Comparison of ENCODE assay signal across 8 mouse cellular contexts in genomic region chr14:34620611-34621376, GRCm38 (mm10). TPM values are rescaled to one million over a fixed set of nuclear protein-coding genes. Genes with fewer than 3 reads are reported as not detected.
A peak's percentile ranks its signal among the peaks of the same experiment; 100 is the strongest.
DNase-seq lines count a peak whose midpoint lies in the region; ATAC-seq and TF ChIP-seq lines count a peak whose summit lies in the region.

No protein-coding gene starts in this region.

- no peak for ATAC-seq in hindbrain, postnatal 0 days
- ATAC-seq in hindbrain, embryonic 16.5 days = no peak
- peak; percentile 55 for ATAC-seq in CD4-positive, CD25-positive, alpha-beta regulatory T cell, adult 4 months
- no peak for ATAC-seq in embryonic facial prominence, embryonic 14.5 days (ENCODE audit: low read depth)
- no peak for ATAC-seq in neural tube, embryonic 11.5 days (ENCODE audit: insufficient read depth, low FRiP score, low TSS enrichment)

- DNase-seq in hindbrain, postnatal 0 days (ENCODE audit: low spot score) = peak; percentile 46
- peak; percentile 83 for DNase-seq in adrenal gland, postnatal 10 days
- peak; percentile 40 for DNase-seq in embryonic facial prominence, embryonic 14.5 days (ENCODE audit: low spot score)
- DNase-seq in kidney, postnatal 36 days = peak; percentile 51 to 79
- DNase-seq in neural tube, embryonic 11.5 days (ENCODE audit: low spot score) = peak; percentile 35
- DNase-seq in yolk sac, embryonic 10.5 days (ENCODE audit: low spot score) = no peak

- 42% methylated on average over 10 of the region's 10 CpGs for WGBS in hindbrain, postnatal 0 days
- WGBS in hindbrain, embryonic 16.5 days = 42% methylated on average over 10 of the region's 10 CpGs
- 32% methylated on average over 10 of the region's 10 CpGs for WGBS in embryonic facial prominence, embryonic 14.5 days
- 38% methylated on average over 10 of the region's 10 CpGs for WGBS in neural tube, embryonic 11.5 days

- no peak overlapping the region for H3K9ac ChIP-seq in hindbrain, postnatal 0 days (replicated peaks; ENCODE audit: low read length)
- H3K9ac ChIP-seq in hindbrain, embryonic 16.5 days (ENCODE audit: low read depth, low read length) = no peak overlapping the region
- no peak overlapping the region for H3K9ac ChIP-seq in embryonic facial prominence, embryonic 14.5 days (ENCODE audit: low read depth, low read length)
- H3K9ac ChIP-seq in neural tube, embryonic 11.5 days (ENCODE audit: low read length) = no peak overlapping the region

- peak; percentile 59 for TF ChIP-seq CTCF in hindbrain, postnatal 0 days (IDR thresholded peaks at IDR 0.05; ENCODE audit: low read depth)

- H3K4me1 ChIP-seq in hindbrain, postnatal 0 days (ENCODE audit: insufficient read depth, low read length) = no peaks in the 10 kb centered on the region
- no peaks in the 10 kb centered on the region for H3K4me1 ChIP-seq in hindbrain, embryonic 16.5 days (ENCODE audit: control insufficient read depth, insufficient read depth, low read depth, low read length)
- no peaks in the 10 kb centered on the region for H3K4me1 ChIP-seq in embryonic facial prominence, embryonic 14.5 days (ENCODE audit: control insufficient read depth, insufficient read depth, low read length)
- no peaks in the 10 kb centered on the region for H3K4me1 ChIP-seq in neural tube, embryonic 11.5 days (ENCODE audit: control insufficient read depth, insufficient read depth, low read length)

- H3K27me3 ChIP-seq in hindbrain, postnatal 0 days (ENCODE audit: insufficient read depth, low read length) = no peaks in the 10 kb centered on the region
- peaks cover 10% of the 10 kb centered on the region for H3K27me3 ChIP-seq in hindbrain, embryonic 16.5 days (replicated peaks; ENCODE audit: control insufficient read depth, insufficient read depth, low read length)
- H3K27me3 ChIP-seq in embryonic facial prominence, embryonic 14.5 days (replicated peaks; ENCODE audit: control insufficient read depth, insufficient read depth, low read length) = peaks cover 1% of the 10 kb centered on the region; the same call in 1 of the 2 replicates
- peaks cover under 1% of the 10 kb centered on the region; the same call in 1 of the 2 replicates for H3K27me3 ChIP-seq in neural tube, embryonic 11.5 days (ENCODE audit: control insufficient read depth, insufficient read depth, low read length)

- no peak overlapping the region for H3K4me3 ChIP-seq in hindbrain, postnatal 0 days (ENCODE audit: low read length)
- H3K4me3 ChIP-seq in hindbrain, embryonic 16.5 days (ENCODE audit: low read length) = no peak overlapping the region
- no peak overlapping the region for H3K4me3 ChIP-seq in embryonic facial prominence, embryonic 14.5 days (ENCODE audit: low read depth, low read length)
- no peak overlapping the region for H3K4me3 ChIP-seq in neural tube, embryonic 11.5 days (ENCODE audit: low read depth, low read length)

- H3K9me3 ChIP-seq in hindbrain, postnatal 0 days (ENCODE audit: low read length) = no peaks in the 10 kb centered on the region
- no peaks in the 10 kb centered on the region for H3K9me3 ChIP-seq in hindbrain, embryonic 16.5 days (ENCODE audit: control insufficient read depth, low read length)
- H3K9me3 ChIP-seq in embryonic facial prominence, embryonic 14.5 days (ENCODE audit: control insufficient read depth, low read length) = no peaks in the 10 kb centered on the region
- no peaks in the 10 kb centered on the region for H3K9me3 ChIP-seq in neural tube, embryonic 11.5 days (ENCODE audit: control insufficient read depth, low read length)

- no peaks in the 10 kb centered on the region for H3K36me3 ChIP-seq in hindbrain, postnatal 0 days (ENCODE audit: insufficient read depth, low read length)
- H3K36me3 ChIP-seq in hindbrain, embryonic 16.5 days (ENCODE audit: control insufficient read depth, insufficient read depth, low read length) = no peaks in the 10 kb centered on the region
- no peaks in the 10 kb centered on the region for H3K36me3 ChIP-seq in embryonic facial prominence, embryonic 14.5 days (ENCODE audit: control insufficient read depth, insufficient read depth, low read length)
- H3K36me3 ChIP-seq in neural tube, embryonic 11.5 days (ENCODE audit: control insufficient read depth, insufficient read depth, low read length) = no peaks in the 10 kb centered on the region

- H3K27ac ChIP-seq in hindbrain, postnatal 0 days = no peak overlapping the region
- H3K27ac ChIP-seq in hindbrain, embryonic 16.5 days (ENCODE audit: low read depth, low read length) = no peak overlapping the region
- no peak overlapping the region for H3K27ac ChIP-seq in embryonic facial prominence, embryonic 14.5 days (replicated peaks; ENCODE audit: low read depth, low read length)
- H3K27ac ChIP-seq in neural tube, embryonic 11.5 days (ENCODE audit: low read depth, low read length) = no peak overlapping the region

- H3K4me2 ChIP-seq in hindbrain, postnatal 0 days (ENCODE audit: low read depth, low read length) = no peak overlapping the region
- H3K4me2 ChIP-seq in hindbrain, embryonic 16.5 days (ENCODE audit: low read length) = no peak overlapping the region
- H3K4me2 ChIP-seq in embryonic facial prominence, embryonic 14.5 days (ENCODE audit: low read depth, low read length) = no peak overlapping the region
- no peak overlapping the region for H3K4me2 ChIP-seq in neural tube, embryonic 11.5 days (ENCODE audit: low read depth)

RNA-seq across cellular contexts. Expression of gene Opn4, which starts 20.9 kb away (rescaled TPM):
- not detected in 2 replicates for total RNA-seq in hindbrain, postnatal 0 days (2014; rRNA removed)
- 0.14 TPM in 1 of 2 replicates, not detected in the other for polyA plus RNA-seq in hindbrain, postnatal 0 days (2015; fragmentation: Nextera tagmentation; extraction: Ambion mirVana)
- 0.27 TPM in 1 of 2 replicates, not detected in the other for polyA plus RNA-seq in hindbrain, embryonic 16.5 days (2015; fragmentation: Nextera tagmentation; extraction: Ambion mirVana)
- not detected for polyA plus RNA-seq in CD4-positive, CD25-positive, alpha-beta regulatory T cell, adult 4 months (2017; shearing (Covaris generic))
- not detected for total RNA-seq in adrenal gland, postnatal 10 days (2021)
- polyA plus RNA-seq in embryonic facial prominence, embryonic 14.5 days (2014; fragmentation: Nextera tagmentation; extraction: Ambion mirVana) = 0.77 and 1.00 TPM in 2 replicates
- not detected in 2 replicates for polyA plus RNA-seq in neural tube, embryonic 11.5 days (2014; fragmentation: Nextera tagmentation; extraction: Ambion mirVana)

RNA-seq across cellular contexts. Expression of gene Ldb3, which starts 32.3 kb away (rescaled TPM):
- total RNA-seq in hindbrain, postnatal 0 days (2014; rRNA removed) = 1.6 and 1.7 TPM in 2 replicates
- 1.3 and 1.4 TPM in 2 replicates for polyA plus RNA-seq in hindbrain, postnatal 0 days (2015; fragmentation: Nextera tagmentation; extraction: Ambion mirVana)
- 1.2 and 5.6 TPM in 2 replicates for polyA plus RNA-seq in hindbrain, embryonic 16.5 days (2015; fragmentation: Nextera tagmentation; extraction: Ambion mirVana)
- polyA plus RNA-seq in CD4-positive, CD25-positive, alpha-beta regulatory T cell, adult 4 months (2017; shearing (Covaris generic)) = not detected
- 10 to 100 TPM; 26.5 to 94.8 TPM for total RNA-seq in adrenal gland, postnatal 10 days (2021)
- polyA plus RNA-seq in embryonic facial prominence, embryonic 14.5 days (2014; fragmentation: Nextera tagmentation; extraction: Ambion mirVana) = 58.3 and 86.4 TPM in 2 replicates
- 2.4 and 2.5 TPM in 2 replicates for polyA plus RNA-seq in neural tube, embryonic 11.5 days (2014; fragmentation: Nextera tagmentation; extraction: Ambion mirVana)

RNA-seq across cellular contexts. Expression of gene Wapl, which starts 52.9 kb away (rescaled TPM):
- total RNA-seq in hindbrain, postnatal 0 days (2014; rRNA removed) = 16.8 and 19.1 TPM in 2 replicates
- polyA plus RNA-seq in hindbrain, postnatal 0 days (2015; fragmentation: Nextera tagmentation; extraction: Ambion mirVana) = 11.9 and 12.8 TPM in 2 replicates
- 10.4 and 11.2 TPM in 2 replicates for polyA plus RNA-seq in hindbrain, embryonic 16.5 days (2015; fragmentation: Nextera tagmentation; extraction: Ambion mirVana)
- 10 to 100 TPM; 49.1 to 49.9 TPM for polyA plus RNA-seq in CD4-positive, CD25-positive, alpha-beta regulatory T cell, adult 4 months (2017; shearing (Covaris generic))
- total RNA-seq in adrenal gland, postnatal 10 days (2021) = 10 to 100 TPM; 71.0 to 71.4 TPM
- polyA plus RNA-seq in embryonic facial prominence, embryonic 14.5 days (2014; fragmentation: Nextera tagmentation; extraction: Ambion mirVana) = 26.9 and 27.4 TPM in 2 replicates
- 30.8 and 31.5 TPM in 2 replicates for polyA plus RNA-seq in neural tube, embryonic 11.5 days (2014; fragmentation: Nextera tagmentation; extraction: Ambion mirVana)
